Mouse (Mus musculus): ENCODE results near the gene Oard1.

The Oard1 gene

GRCm38 (mm10) chr17:48408526-48409291 lies 1.1 kb upstream of the Oard1 start:
- peak; percentile 37 for DNase-seq (ENCODE audit: low spot score)

GRCm38 (mm10) chr17:48410299-48410785 lies 528 bp downstream of the Oard1 start:
- no peak for DNase-seq (ENCODE audit: low spot score)

- no peak for DNase-seq (ENCODE audit: low spot score)
Measured at GRCm38 (mm10) chr17:48411241-48411640, 1.4 kb downstream of the Oard1 start.

DNA sequence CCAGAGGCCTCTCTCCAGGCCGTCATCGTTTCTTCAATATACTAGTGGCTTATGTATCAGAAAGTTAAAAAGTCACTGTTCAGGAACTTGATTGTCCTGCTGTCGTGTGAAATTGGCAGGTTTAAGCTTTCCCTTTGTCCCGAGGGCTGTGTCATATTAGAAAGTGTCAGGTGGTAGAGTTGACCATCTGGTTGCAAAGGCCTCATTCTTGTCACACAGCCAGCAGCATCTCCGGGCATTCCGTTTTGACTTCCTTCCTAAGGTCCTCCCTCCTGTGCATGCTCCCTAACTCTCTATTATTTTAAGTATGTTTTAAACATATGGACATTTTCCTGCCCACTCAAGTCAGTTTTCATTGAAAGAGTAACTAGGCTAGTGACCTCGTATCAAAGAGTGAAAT lies 6.2 kb downstream of the Oard1 start:
- DNase-seq (ENCODE audit: low spot score): no peak

DNA sequence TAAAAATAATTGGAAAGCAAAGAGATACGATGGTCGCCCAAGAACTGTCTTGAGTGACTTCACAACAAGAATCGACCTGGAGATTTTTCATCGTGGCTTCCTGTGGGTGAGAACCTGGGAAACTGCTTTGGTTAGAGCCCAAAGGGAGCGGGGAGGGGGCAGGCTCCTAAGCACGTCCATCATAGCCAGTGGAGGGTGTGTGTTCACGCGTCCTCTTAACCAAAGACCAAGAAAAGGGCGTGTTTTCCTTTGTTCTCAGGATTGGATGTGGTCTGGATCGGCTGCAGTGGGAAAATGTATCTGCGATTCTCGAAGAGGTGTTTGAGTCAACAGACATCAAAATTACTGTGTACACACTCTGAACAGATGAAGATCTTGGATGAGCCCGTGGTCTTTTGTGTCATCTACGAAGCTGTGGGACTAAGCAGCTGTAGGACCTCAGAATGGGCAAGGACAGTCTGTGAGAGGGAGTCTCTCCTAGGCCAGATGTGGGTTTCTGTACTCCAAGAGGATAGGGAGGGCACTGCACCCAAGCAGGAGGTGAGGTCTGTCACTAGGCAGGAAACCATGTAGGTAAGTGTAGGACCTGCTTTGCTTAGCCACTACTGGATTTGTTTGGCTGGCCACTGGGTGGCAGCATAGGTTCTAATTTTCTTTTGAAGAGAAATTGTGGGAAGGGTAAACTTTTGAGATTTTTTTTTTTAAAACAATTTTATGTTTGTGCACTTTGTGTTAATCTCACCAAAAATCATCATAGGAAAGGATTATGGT lies 6.8 kb downstream of the Oard1 start:
- no peak for DNase-seq (ENCODE audit: low spot score)

DNA sequence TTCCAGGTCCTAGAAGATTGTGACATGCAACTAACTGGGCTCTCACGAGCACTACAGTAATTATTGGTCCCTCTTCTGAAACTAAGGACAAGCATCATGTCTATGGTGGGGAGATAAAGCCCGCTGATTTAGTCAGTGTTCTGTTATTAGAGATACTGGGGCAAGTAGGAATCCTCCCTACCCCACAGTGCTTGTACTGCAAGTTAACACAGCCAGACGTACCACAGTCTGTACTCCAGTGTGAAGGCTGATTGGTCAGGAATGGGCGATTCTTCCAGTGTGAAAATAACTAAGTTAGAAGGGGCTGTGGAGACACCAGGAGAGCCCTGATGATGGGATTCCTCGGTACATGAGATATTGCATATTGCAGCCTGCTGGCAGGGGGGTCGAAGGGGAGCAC lies 7.7 kb downstream of the Oard1 start:
- DNase-seq (ENCODE audit: low spot score): no peak

DNA sequence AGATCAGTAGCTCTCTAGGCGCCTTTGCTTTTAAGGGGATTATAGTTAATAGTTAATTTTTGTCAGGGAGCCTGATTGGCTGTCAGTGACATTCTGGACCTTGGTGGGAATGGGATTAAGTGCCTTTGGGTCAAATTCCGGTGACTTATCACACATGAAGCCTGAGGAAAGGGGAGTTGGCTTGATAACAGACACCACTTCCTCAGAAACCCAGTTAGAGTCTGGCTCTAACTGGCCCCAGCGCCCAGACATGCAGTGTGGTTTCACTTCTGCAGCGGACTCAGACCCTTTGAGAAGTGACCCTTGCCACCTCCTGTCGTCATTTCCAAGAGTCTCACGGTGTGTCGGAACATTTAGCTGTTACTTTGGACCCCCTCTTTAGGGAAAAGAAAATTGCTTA lies 8.4 kb downstream of the Oard1 start:
- DNase-seq (ENCODE audit: low spot score): peak; percentile 25

- no peak for DNase-seq (ENCODE audit: low spot score)
Measured at GRCm38 (mm10) chr17:48418781-48419180, 9.0 kb downstream of the Oard1 start.

- DNase-seq (ENCODE audit: low spot score): no peak
Measured at GRCm38 (mm10) chr17:48419571-48419970, 9.8 kb downstream of the Oard1 start.

- no peak for DNase-seq (ENCODE audit: low spot score)
Measured at GRCm38 (mm10) chr17:48424237-48424636, 14.4 kb downstream of the Oard1 start.

GRCm38 (mm10) chr17:48425823-48426612 lies 16.2 kb downstream of the Oard1 start:
- no peak for DNase-seq (ENCODE audit: low spot score)

DNA sequence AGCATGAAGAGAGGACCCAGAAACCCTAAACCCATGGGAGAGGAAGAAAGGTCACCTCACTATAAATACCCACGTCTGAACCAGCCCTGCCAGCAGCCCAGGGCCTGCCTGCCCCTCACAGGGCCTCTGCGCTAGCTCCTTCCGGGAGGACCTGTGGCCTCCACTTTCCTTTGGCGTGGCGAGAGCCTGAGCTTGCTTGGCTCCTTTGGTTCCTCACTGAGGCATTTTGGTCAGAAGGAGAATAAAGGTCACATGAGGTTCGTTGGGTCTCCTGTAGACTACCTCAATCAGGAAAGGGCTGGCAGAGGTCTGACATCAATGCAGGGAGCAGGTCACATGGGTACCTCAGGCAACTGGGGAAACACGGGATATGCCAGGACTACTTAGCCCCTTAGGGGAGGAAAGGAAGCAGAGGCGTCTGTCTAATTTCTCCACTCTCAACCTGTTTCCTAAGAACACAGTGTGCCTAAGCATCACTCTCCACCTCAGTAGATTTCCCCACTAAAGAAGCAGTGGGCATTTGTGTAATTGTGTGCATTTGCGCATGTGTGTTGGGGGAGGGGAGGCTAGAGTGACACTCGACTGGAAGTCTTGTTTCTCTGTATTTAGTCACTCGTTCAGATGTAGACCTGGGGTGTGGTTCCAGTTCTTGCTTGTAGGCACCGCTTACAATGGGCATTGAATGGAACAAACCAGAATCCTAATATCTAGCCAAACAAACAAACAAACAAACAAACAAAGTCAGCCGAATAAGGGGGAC lies 17.4 kb downstream of the Oard1 start:
- no peak for DNase-seq (ENCODE audit: low spot score)

- no peak for DNase-seq (ENCODE audit: low spot score)
Measured at GRCm38 (mm10) chr17:48427852-48428530, 18.2 kb downstream of the Oard1 start.

GRCm38 (mm10) chr17:48430394-48430793 lies 20.6 kb downstream of the Oard1 start:
- DNase-seq (ENCODE audit: low spot score): no peak

- no peak for DNase-seq (ENCODE audit: low spot score)
Measured at GRCm38 (mm10) chr17:48431054-48431453, 21.2 kb downstream of the Oard1 start.

DNA sequence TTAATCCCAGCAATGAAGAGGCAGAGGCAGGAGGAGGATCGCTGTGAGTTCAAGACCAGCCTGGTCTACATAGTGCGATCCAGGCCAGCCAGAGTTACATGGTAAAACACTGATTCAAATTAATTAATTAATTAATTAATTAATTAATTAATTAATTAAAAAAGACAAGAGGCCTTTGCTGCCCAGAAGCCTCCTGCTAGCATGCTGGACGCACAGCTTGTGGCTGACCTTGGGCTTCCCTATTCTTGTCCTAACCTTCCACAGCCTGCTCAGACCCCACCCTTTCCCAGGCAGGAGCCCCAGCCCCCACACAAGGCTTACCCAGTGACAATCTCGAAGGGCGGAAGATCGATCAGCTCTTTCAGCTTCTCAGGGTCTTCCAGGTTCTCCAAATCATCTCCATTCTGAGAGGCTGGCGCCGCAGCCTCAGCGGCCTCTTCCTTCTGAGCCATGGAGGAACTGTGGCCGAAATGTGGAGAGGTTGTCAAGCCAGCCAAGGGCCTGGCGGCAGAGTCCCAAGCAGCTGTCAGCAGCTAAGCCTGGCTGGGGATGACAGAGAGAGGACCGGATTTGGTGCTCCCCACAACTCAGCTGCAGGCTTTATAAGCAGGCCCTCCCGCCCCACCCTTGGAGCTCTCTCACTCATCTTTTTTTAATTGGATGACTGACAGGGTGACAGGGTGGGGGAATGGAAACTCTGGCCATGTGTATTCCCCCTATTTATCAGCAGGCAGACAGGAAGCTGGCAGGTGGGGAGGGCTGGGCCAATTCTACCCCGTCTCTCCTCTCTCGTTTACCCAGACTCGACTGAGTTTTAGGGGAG lies 22.6 kb downstream of the Oard1 start, which contains the start of gene Apobec2:
Apobec2 (minus strand) TSS at position 773 of the 823 bp plus-strand sequence.
- no peak for DNase-seq (ENCODE audit: low spot score)

- DNase-seq (ENCODE audit: low spot score): no peak
Measured at GRCm38 (mm10) chr17:48433006-48433655, 23.3 kb downstream of the Oard1 start.

- DNase-seq (ENCODE audit: low spot score): no peak
Measured at GRCm38 (mm10) chr17:48433689-48434330, 24.0 kb downstream of the Oard1 start.

GRCm38 (mm10) chr17:48434479-48434878 lies 24.7 kb downstream of the Oard1 start:
- DNase-seq (ENCODE audit: low spot score): no peak
